Mouse (Mus musculus): ENCODE measurements around the gene Tor3a. TPM values are rescaled to one million over a fixed set of nuclear protein-coding genes. Genes with fewer than 3 reads are reported as not detected.

The Tor3a gene
- polyA plus RNA-seq, 1 experiment from 2014 or later: 5.9 TPM

- no peak for ATAC-seq (ENCODE audit: low FRiP score)
- Histone ChIP-seq H3K9me3 (no peaks in the 10 kb centered on the region), H3K4me2 (no peak overlapping the region), H3K4me1 (replicated peaks) (no peaks in the 10 kb centered on the region), H3K9ac (no peak overlapping the region), H3K36me3 (peaks cover 66% of the 10 kb centered on the region), H3K4me3 (no peak overlapping the region), H3K27me3 (no peaks in the 10 kb centered on the region), H3K27ac (no peak overlapping the region)
- WGBS: 94% methylated on average over 4 of the region's 4 CpGs
Observed at GRCm38 (mm10) chr1:156703444-156703843, 29.3 kb upstream of the Tor3a start.

GRCm38 (mm10) chr1:156702151-156702550 is 28.0 kb upstream of the Tor3a start:
- Histone ChIP-seq H3K9ac (no peak overlapping the region), H3K36me3 (peaks cover 78% of the 10 kb centered on the region), H3K4me3 (no peak overlapping the region), H3K27ac (no peak overlapping the region), H3K4me2 (no peak overlapping the region), H3K9me3 (no peaks in the 10 kb centered on the region), H3K27me3 (no peaks in the 10 kb centered on the region), H3K4me1 (replicated peaks) (no peaks in the 10 kb centered on the region)
- WGBS: 92% methylated on average over 7 of the region's 7 CpGs
- no peak for ATAC-seq (ENCODE audit: low FRiP score)

- H3K4me3 ChIP-seq: no peak overlapping the region
- no peaks in the 10 kb centered on the region for H3K4me1 ChIP-seq (replicated peaks)
- H3K9me3 ChIP-seq: no peaks in the 10 kb centered on the region
- H3K27ac ChIP-seq: peak overlapping the region; percentile 23; the same call in 1 of the 2 replicates
- H3K27me3 ChIP-seq: no peaks in the 10 kb centered on the region
- H3K9ac ChIP-seq: no peak overlapping the region
- no peak overlapping the region for H3K4me2 ChIP-seq
- WGBS: 72% methylated on average over 7 of the region's 7 CpGs
- peaks cover 77% of the 10 kb centered on the region for H3K36me3 ChIP-seq
- no peak for ATAC-seq (ENCODE audit: low FRiP score)
Observed at GRCm38 (mm10) chr1:156686025-156686661, 12.0 kb upstream of the Tor3a start.

GRCm38 (mm10) chr1:156679599-156679998 is 5.4 kb upstream of the Tor3a start:
- ATAC-seq (ENCODE audit: low FRiP score): no peak
- Histone ChIP-seq H3K4me1 (replicated peaks) (peaks cover under 1% of the 10 kb centered on the region; the same call in 1 of the 2 replicates), H3K9ac (no peak overlapping the region), H3K27me3 (peaks cover 5% of the 10 kb centered on the region; the same call in 1 of the 2 replicates), H3K4me2 (no peak overlapping the region), H3K4me3 (no peak overlapping the region), H3K36me3 (peaks cover 30% of the 10 kb centered on the region), H3K9me3 (no peaks in the 10 kb centered on the region), H3K27ac (no peak overlapping the region)
- 79% methylated on average over 9 of the region's 9 CpGs for WGBS

GRCm38 (mm10) chr1:156677230-156677629 is 3.1 kb upstream of the Tor3a start:
- Histone ChIP-seq H3K4me3 (no peak overlapping the region), H3K4me2 (no peak overlapping the region), H3K4me1 (replicated peaks) (peaks cover 21% of the 10 kb centered on the region), H3K27ac (no peak overlapping the region), H3K9ac (no peak overlapping the region), H3K27me3 (peaks cover 15% of the 10 kb centered on the region; the same call in 1 of the 2 replicates), H3K9me3 (no peaks in the 10 kb centered on the region), H3K36me3 (peaks cover 20% of the 10 kb centered on the region)
- no peak for ATAC-seq (ENCODE audit: low FRiP score)
- WGBS: 88% methylated on average over 3 of the region's 3 CpGs

- H3K4me1 ChIP-seq (replicated peaks): peaks cover 21% of the 10 kb centered on the region
- WGBS: 84% methylated on average over 5 of the region's 5 CpGs
Observed at GRCm38 (mm10) chr1:156676596-156676995, 2.4 kb upstream of the Tor3a start.

GRCm38 (mm10) chr1:156676171-156676570 is 2.0 kb upstream of the Tor3a start:
- 42% methylated on average over 12 of the region's 12 CpGs for WGBS
- H3K36me3 ChIP-seq: peaks cover 17% of the 10 kb centered on the region

More at GRCm38 (mm10) chr1:156676596-156676995, 2.4 kb upstream of the Tor3a start:
- no peak overlapping the region for H3K27ac ChIP-seq
- H3K27me3 ChIP-seq: peaks cover 15% of the 10 kb centered on the region; the same call in 1 of the 2 replicates
- peaks cover 20% of the 10 kb centered on the region for H3K36me3 ChIP-seq
- no peak overlapping the region for H3K4me2 ChIP-seq
- H3K9ac ChIP-seq: no peak overlapping the region
- no peaks in the 10 kb centered on the region for H3K9me3 ChIP-seq
- H3K4me3 ChIP-seq: no peak overlapping the region
- ATAC-seq (ENCODE audit: low FRiP score): no peak

GRCm38 (mm10) chr1:156673476-156674194 is 521 bp downstream of the Tor3a start:
- Histone ChIP-seq H3K9ac (peak overlapping the region; percentile 75), H3K4me1 (replicated peaks) (peaks cover 22% of the 10 kb centered on the region), H3K27ac (peak overlapping the region; percentile 30; the same call in 1 of the 2 replicates), H3K27me3 (peaks cover 15% of the 10 kb centered on the region; the same call in 1 of the 2 replicates), H3K4me2 (peak overlapping the region; percentile 98), H3K36me3 (no peaks in the 10 kb centered on the region), H3K4me3 (peak overlapping the region; percentile 52), H3K9me3 (no peaks in the 10 kb centered on the region)
- peak; percentile 29 for ATAC-seq (ENCODE audit: low FRiP score)
- WGBS: 2% methylated on average over 29 of the region's 29 CpGs

More at GRCm38 (mm10) chr1:156676171-156676570, 2.0 kb upstream of the Tor3a start:
- ATAC-seq (ENCODE audit: low FRiP score): no peak
- Histone ChIP-seq H3K4me2 (no peak overlapping the region), H3K27ac (no peak overlapping the region), H3K9me3 (no peaks in the 10 kb centered on the region), H3K4me1 (replicated peaks) (peaks cover 21% of the 10 kb centered on the region), H3K27me3 (peaks cover 15% of the 10 kb centered on the region; the same call in 1 of the 2 replicates), H3K9ac (no peak overlapping the region), H3K4me3 (no peak overlapping the region)

GRCm38 (mm10) chr1:156672720-156673475 is 1.3 kb downstream of the Tor3a start:
- Histone ChIP-seq H3K9me3 (no peaks in the 10 kb centered on the region), H3K4me2 (peak overlapping the region; percentile 98), H3K4me1 (replicated peaks) (peaks cover 25% of the 10 kb centered on the region), H3K27ac (no peak overlapping the region), H3K4me3 (peak overlapping the region; percentile 52), H3K36me3 (no peaks in the 10 kb centered on the region), H3K9ac (peak overlapping the region; percentile 75; the same call in 1 of the 2 replicates), H3K27me3 (peaks cover 15% of the 10 kb centered on the region; the same call in 1 of the 2 replicates)
- WGBS: 5% methylated on average over 14 of the region's 14 CpGs
- ATAC-seq (ENCODE audit: low FRiP score): 0 out of 2 replicates have a peak, but pooled peaks have one; percentile 3

- Histone ChIP-seq H3K36me3 (no peaks in the 10 kb centered on the region), H3K4me1 (replicated peaks) (peaks cover 25% of the 10 kb centered on the region), H3K27me3 (peaks cover 15% of the 10 kb centered on the region; the same call in 1 of the 2 replicates), H3K27ac (no peak overlapping the region), H3K4me3 (no peak overlapping the region), H3K9me3 (no peaks in the 10 kb centered on the region), H3K4me2 (no peak overlapping the region), H3K9ac (no peak overlapping the region)
- 90% methylated on average over 3 of the region's 3 CpGs for WGBS
- ATAC-seq (ENCODE audit: low FRiP score): no peak
Observed at GRCm38 (mm10) chr1:156671921-156672320, 2.2 kb downstream of the Tor3a start.

GRCm38 (mm10) chr1:156669208-156669983 is 4.8 kb downstream of the Tor3a start:
- Histone ChIP-seq H3K27ac (no peak overlapping the region), H3K4me1 (replicated peaks) (peaks cover 23% of the 10 kb centered on the region), H3K36me3 (no peaks in the 10 kb centered on the region), H3K4me2 (no peak overlapping the region), H3K4me3 (no peak overlapping the region), H3K9me3 (no peaks in the 10 kb centered on the region), H3K9ac (no peak overlapping the region), H3K27me3 (peaks cover 8% of the 10 kb centered on the region; the same call in 1 of the 2 replicates)
- ATAC-seq (ENCODE audit: low FRiP score): no peak
- 44% methylated on average over 11 of the region's 11 CpGs for WGBS

Measured in hindbrain, embryonic 13.5 days (tissue).